Mouse (Mus musculus) heart, postnatal 0 days (tissue): Measurements from ENCODE around the gene Gm9837.

Experiments
- CTCF ChIP-seq: IDR thresholded peaks from 2 replicates; pipeline ENCODE4 v1.5.1; 2016; ENCODE audit warnings: antibody characterized with exemption, control low read depth, low read depth
- EP300 ChIP-seq: IDR thresholded peaks from 2 replicates; pipeline ENCODE4 v1.6.1; 2016; ENCODE audit warnings: antibody characterized with exemption, low read depth

- TF ChIP-seq CTCF (no peak), EP300 (no peak)
Measured at GRCm38 (mm10) chr11:53461727-53462126, 8.6 kb downstream of the Gm9837 start.
